In genomic region chr2:102658163-102658660, GRCm38 (mm10) we compare ENCODE assay signal across 10 mouse cellular contexts. TPM values are rescaled to one million over a fixed set of nuclear protein-coding genes. Genes with fewer than 3 reads are reported as not detected.
DNase-seq lines count a peak whose midpoint lies in the region; ATAC-seq lines count a peak whose summit lies in the region.
"Had no signal": no experiment of that assay in that cellular context is flagged by ENCODE, and none has a peak within 500 bp of the region (broad histone marks: within the 10 kb centered on the region; RNA-seq: fewer than 3 reads in every experiment).

Gene Slc1a2 (plus strand): TSS chr2:102658659.

- H3K9me3 ChIP-seq in kidney, embryonic 14.5 days (ENCODE audit: control insufficient read depth, low read length): no peaks in the 10 kb centered on the region
- no peaks in the 10 kb centered on the region for H3K9me3 ChIP-seq in midbrain, embryonic 15.5 days

- peak within 1 kb of the TSS; percentile 56 for H3K9ac ChIP-seq in kidney, embryonic 14.5 days (ENCODE audit: low read depth, low read length)
- peak within 1 kb of the TSS; percentile 75 for H3K9ac ChIP-seq in midbrain, embryonic 15.5 days

- peaks cover 30% of the 10 kb centered on the region for H3K27me3 ChIP-seq in kidney, embryonic 14.5 days (ENCODE audit: control insufficient read depth, insufficient read depth, low read length)
- no peaks in the 10 kb centered on the region for H3K27me3 ChIP-seq in midbrain, embryonic 15.5 days (replicated peaks)

- H3K4me2 ChIP-seq in kidney, embryonic 14.5 days (replicated peaks; ENCODE audit: low read depth, low read length): peak within 1 kb of the TSS; percentile 100
- peak within 1 kb of the TSS; percentile 89 for H3K4me2 ChIP-seq in midbrain, embryonic 15.5 days

- DNase-seq in kidney, postnatal 36 days: no peak
- DNase-seq in cerebellum, adult 8-10 months: peak; percentile 41
- DNase-seq in frontal cortex, postnatal 10 days (ENCODE audit: low spot score in 2 of 2): peak; percentile 62 to 80
- DNase-seq in left cerebral cortex, postnatal 10 days (ENCODE audit: extremely low spot score in 1 of 2, low spot score in 2 of 2): peak; percentile 68 to 70
- no peak for DNase-seq in thymus, postnatal 25 days
- no peak for DNase-seq in adrenal gland, adult 18-20 months (ENCODE audit: low spot score in 2 of 2)

- peaks cover 8% of the 10 kb centered on the region; the same call in 1 of the 2 replicates for H3K4me1 ChIP-seq in kidney, embryonic 14.5 days (ENCODE audit: control insufficient read depth, insufficient read depth, low read length)
- peaks cover 53% of the 10 kb centered on the region for H3K4me1 ChIP-seq in midbrain, embryonic 15.5 days

- no peaks in the 10 kb centered on the region for H3K36me3 ChIP-seq in kidney, embryonic 14.5 days (ENCODE audit: control insufficient read depth, insufficient read depth, low read length)
- H3K36me3 ChIP-seq in midbrain, embryonic 15.5 days (replicated peaks): no peaks in the 10 kb centered on the region

- 0 out of 2 replicates have a peak, but pooled peaks have one; percentile 50 for ATAC-seq in kidney, embryonic 14.5 days (ENCODE audit: low FRiP score, low TSS enrichment)
- ATAC-seq in midbrain, embryonic 15.5 days (replicated peaks): peak; percentile 62

- intact Hi-C loops in left cerebral cortex, postnatal 10 days (cut with DNase I): loop anchor here (10.0 kb wide), 1 partner anchor 203 kb away; the partner anchor contains the start of gene Fjx1

- WGBS in kidney, embryonic 14.5 days: 0% methylated on average over 20 of the region's 20 CpGs
- WGBS in midbrain, embryonic 15.5 days: under 1% methylated on average over 20 of the region's 20 CpGs

- H3K4me3 ChIP-seq in kidney, embryonic 14.5 days (ENCODE audit: low read length): peak within 1 kb of the TSS; percentile 68
- H3K4me3 ChIP-seq in midbrain, embryonic 15.5 days: peak within 1 kb of the TSS; percentile 77

- H3K27ac ChIP-seq in kidney, embryonic 14.5 days (ENCODE audit: low read depth, low read length): no peak within 1 kb of the TSS
- peak within 1 kb of the TSS; percentile 94 for H3K27ac ChIP-seq in midbrain, embryonic 15.5 days
- H3K27ac ChIP-seq: macrophage had no signal

RNA-seq across cellular contexts. Expression of gene Slc1a2, which starts in this region (rescaled TPM):
- polyA plus RNA-seq in kidney, embryonic 14.5 days (2014; fragmentation: Nextera tagmentation; extraction: Ambion mirVana): 0.04 and 0.14 TPM in 2 replicates
- total RNA-seq in left cerebral cortex, postnatal 10 days (2021): 1,000 to 10,000 TPM; 1,314 to 1,339 TPM
- polyA plus RNA-seq in midbrain, embryonic 15.5 days (2015; fragmentation: Nextera tagmentation; extraction: Ambion mirVana): 17.1 and 18.9 TPM in 2 replicates
- total RNA-seq in adrenal gland, adult 18-20 months (2021): under 1 TPM; 0.17 to 0.35 TPM
- total RNA-seq: MEL had no signal

Comparison
In these comparisons a context has a peak if more than half of its experiments do, and no peak if none do; other contexts are left out.
1. RNA of gene Slc1a2 (total RNA-seq): 1,314 to 1,339 TPM in left cerebral cortex, postnatal 10 days; 0.17 to 0.35 TPM in adrenal gland, adult 18-20 months; every median in the first group is over 100 times any median in the second.
2. RNA of gene Slc1a2 (polyA plus RNA-seq): 17.1 to 18.9 TPM in midbrain, embryonic 15.5 days; 0.04 to 0.14 TPM in kidney, embryonic 14.5 days; every median in the first group is over 10 times any median in the second.
3. Peak in ATAC-seq, H3K4me3 ChIP-seq, H3K9ac ChIP-seq and H3K4me2 ChIP-seq in kidney, embryonic 14.5 days; RNA of the gene not detected or under 1 TPM.
4. DNase-seq: peak in cerebellum, adult 8-10 months (single experiment), frontal cortex, postnatal 10 days (2 of 2) and left cerebral cortex, postnatal 10 days (2 of 2); none in kidney, postnatal 36 days (0 of 2), thymus, postnatal 25 days (single experiment) and adrenal gland, adult 18-20 months (0 of 2).